Mouse (Mus musculus) heart, embryonic 16.5 days (tissue): ENCODE measurements around the gene Bsg. TPM values are rescaled to one million over a fixed set of nuclear protein-coding genes. Genes with fewer than 3 reads are reported as not detected.

Experiments
- ATAC-seq: fragments of 200-750 bp; cut with Nextera tagmentation; replicated peaks from 2 replicates; pipeline ENCODE4 v1.8.0; 2017; ENCODE audit warnings: moderate number of reproducible peaks; ENCODE audit not compliant: insufficient read depth, low FRiP score; ENCODE audit errors: extremely low read depth
- H3K27ac ChIP-seq: fragments of 300-500 bp; sonication (generic); 2 replicates; pipeline ENCODE4 v1.5.1; 2014; ENCODE audit warnings: mild to moderate bottlenecking, low read length, control low read depth, moderate library complexity
- H3K27me3 ChIP-seq: fragments of 300-500 bp; sonication (generic); 2 replicates; pipeline ENCODE4 v1.6.1; 2014; ENCODE audit warnings: low read length, mixed read lengths; ENCODE audit not compliant: control insufficient read depth, insufficient read depth
- H3K36me3 ChIP-seq: fragments of 300-500 bp; sonication (generic); 2 replicates; pipeline ENCODE4 v1.6.1; 2014; ENCODE audit not compliant: control insufficient read depth, insufficient read depth
- H3K4me1 ChIP-seq: fragments of 300-500 bp; sonication (generic); 2 replicates; pipeline ENCODE4 v1.6.1; 2014; ENCODE audit warnings: low read length, mixed read lengths; ENCODE audit not compliant: control insufficient read depth, insufficient read depth
- H3K4me2 ChIP-seq: fragments of 300-500 bp; sonication (generic); 2 replicates; pipeline ENCODE4 v1.6.1; 2014; ENCODE audit warnings: low read depth, mild to moderate bottlenecking, control low read depth, low read length
- H3K4me3 ChIP-seq: fragments of 300-500 bp; sonication (generic); 2 replicates; pipeline ENCODE4 v1.5.1; 2014; ENCODE audit warnings: mild to moderate bottlenecking, control low read depth, low read length
- H3K9ac ChIP-seq: fragments of 300-500 bp; sonication (generic); 2 replicates; pipeline ENCODE4 v1.6.1; 2014; ENCODE audit warnings: low read length, control low read depth
- H3K9me3 ChIP-seq: fragments of 300-500 bp; sonication (generic); replicated peaks from 2 replicates; pipeline ENCODE4 v1.6.1; 2016; ENCODE audit warnings: low read length; ENCODE audit not compliant: control insufficient read depth
- WGBS: fragments of 180-500 bp; shearing (Covaris S2); extraction: QIAGEN DNeasy Blood & Tissue Kit; methylation state at CpG from one replicate; pipeline ENCODE4 v1.1.7; 2014; 5-methylcytosine and 5-hydroxymethylcytosine counted together
- polyA plus RNA-seq: library from polyadenylated mRNA; unstranded; fragments of >200 nt; fragmentation: Nextera tagmentation; extraction: Ambion mirVana; gene quantifications from 2 replicates; pipeline ENCODE4 v1.2.1, GENCODE M21; 2015

Bsg gene
- polyA plus RNA-seq, 1 experiment from 2014 or later, result 1,046 TPM

- H3K9ac ChIP-seq, result no peak overlapping the region
- no peak overlapping the region for H3K4me2 ChIP-seq
- H3K36me3 ChIP-seq, result no peaks in the 10 kb centered on the region
- H3K27ac ChIP-seq, result no peak overlapping the region
- whole genome bisulfite sequencing, result 84% methylated on average over 5 of the region's 5 CpGs
- no peak overlapping the region for H3K4me3 ChIP-seq
- H3K27me3 ChIP-seq, result 0 out of 2 replicates have a peak, but pooled peaks cover 3% of the 10 kb centered on the region
- peaks cover 14% of the 10 kb centered on the region for H3K4me1 ChIP-seq
- ATAC-seq, result no peak
- no peaks in the 10 kb centered on the region for H3K9me3 ChIP-seq
Observed at GRCm38 (mm10) chr10:79668076-79668475, 36.2 kb upstream of the Bsg start.

DNA sequence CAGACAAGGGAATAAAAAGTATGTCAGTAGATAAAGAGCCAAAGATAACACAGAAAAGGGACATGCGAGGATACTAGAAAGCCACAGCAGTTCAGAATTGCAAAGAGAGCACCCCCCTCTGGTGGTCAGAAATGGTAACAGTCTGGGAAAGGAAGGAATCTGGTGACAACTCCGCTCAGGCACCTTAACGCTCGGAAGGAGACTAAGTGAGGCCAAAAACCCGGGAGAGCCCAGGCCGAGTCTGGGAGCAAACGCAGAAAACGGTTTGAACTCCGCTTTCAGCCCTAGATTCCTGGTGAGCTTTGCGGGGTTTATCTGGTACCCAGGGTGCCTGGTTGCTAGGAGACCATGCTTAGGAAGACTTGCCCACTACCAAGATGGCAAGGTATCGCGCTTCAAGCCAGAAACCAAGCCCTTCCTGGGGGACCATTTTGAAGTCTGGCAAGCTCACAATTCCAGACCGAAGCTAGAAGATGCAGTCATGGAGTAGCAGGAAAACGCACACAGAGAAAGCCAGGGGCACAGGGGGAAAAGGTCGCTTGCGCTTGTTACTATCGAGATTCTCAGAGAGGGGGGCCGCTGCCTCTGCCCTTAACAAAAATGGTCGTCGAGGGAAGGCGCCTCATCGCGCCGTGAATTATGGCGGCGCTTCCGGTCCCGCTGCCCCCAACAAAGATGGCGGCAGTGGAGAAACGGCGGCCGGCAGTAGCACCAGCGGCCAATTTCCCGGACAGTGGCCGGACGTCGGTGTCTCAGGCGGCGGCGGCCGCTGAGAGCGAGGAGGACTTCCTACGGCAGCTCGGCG lies 35.3 kb upstream of the Bsg start, which contains the start of gene Tpgs1:
Gene Tpgs1, plus strand, starts transcription at position 599 of the 805 bp plus-strand sequence.
- Histone ChIP-seq H3K9me3 (no peaks in the 10 kb centered on the region), H3K9ac (peak within 1 kb of the TSS; percentile 91), H3K4me3 (peak within 1 kb of the TSS; percentile 99), H3K27me3 (0 out of 2 replicates have a peak, but pooled peaks cover 3% of the 10 kb centered on the region), H3K4me1 (peaks cover 14% of the 10 kb centered on the region), H3K4me2 (peak within 1 kb of the TSS; percentile 89), H3K36me3 (no peaks in the 10 kb centered on the region), H3K27ac (peak within 1 kb of the TSS; percentile 94)
- WGBS, result 0% methylated on average over 45 of the region's 45 CpGs
- ATAC-seq, result peak; percentile 81

- WGBS, result under 1% methylated on average over 47 of the region's 47 CpGs
Observed at GRCm38 (mm10) chr10:79669576-79670057, 34.7 kb upstream of the Bsg start.

GRCm38 (mm10) chr10:79670071-79670888 lies 34.0 kb upstream of the Bsg start:
- Histone ChIP-seq H3K4me2 (peak overlapping the region; percentile 89), H3K4me3 (peak overlapping the region; percentile 99), H3K9me3 (no peaks in the 10 kb centered on the region), H3K27me3 (0 out of 2 replicates have a peak, but pooled peaks cover 2% of the 10 kb centered on the region), H3K4me1 (peaks cover 14% of the 10 kb centered on the region), H3K36me3 (no peaks in the 10 kb centered on the region), H3K9ac (peak overlapping the region; percentile 91), H3K27ac (peak overlapping the region; percentile 94)
- WGBS, result 36% methylated on average over 15 of the region's 15 CpGs
- 0 out of 2 replicates have a peak, but pooled peaks have one; percentile 4 for ATAC-seq

More at GRCm38 (mm10) chr10:79669576-79670057, 34.7 kb upstream of the Bsg start:
- peak; percentile 45 for ATAC-seq
- H3K4me1 ChIP-seq, result peaks cover 14% of the 10 kb centered on the region
- no peaks in the 10 kb centered on the region for H3K36me3 ChIP-seq
- H3K27me3 ChIP-seq, result 0 out of 2 replicates have a peak, but pooled peaks cover 3% of the 10 kb centered on the region
- H3K4me2 ChIP-seq, result peak overlapping the region; percentile 89
- no peaks in the 10 kb centered on the region for H3K9me3 ChIP-seq
- peak overlapping the region; percentile 99 for H3K4me3 ChIP-seq
- H3K9ac ChIP-seq, result peak overlapping the region; percentile 91
- H3K27ac ChIP-seq, result peak overlapping the region; percentile 94

GRCm38 (mm10) chr10:79671396-79672087 lies 32.7 kb upstream of the Bsg start:
- no peak overlapping the region for H3K4me3 ChIP-seq
- no peaks in the 10 kb centered on the region for H3K9me3 ChIP-seq
- H3K27me3 ChIP-seq, result no peaks in the 10 kb centered on the region
- no peak overlapping the region for H3K4me2 ChIP-seq
- 72% methylated on average over 6 of the region's 6 CpGs for WGBS
- ATAC-seq, result no peak
- peaks cover 14% of the 10 kb centered on the region for H3K4me1 ChIP-seq
- no peak overlapping the region for H3K27ac ChIP-seq
- 0 out of 2 replicates have a peak, but pooled peaks cover 3% of the 10 kb centered on the region for H3K36me3 ChIP-seq
- H3K9ac ChIP-seq, result no peak overlapping the region

DNA sequence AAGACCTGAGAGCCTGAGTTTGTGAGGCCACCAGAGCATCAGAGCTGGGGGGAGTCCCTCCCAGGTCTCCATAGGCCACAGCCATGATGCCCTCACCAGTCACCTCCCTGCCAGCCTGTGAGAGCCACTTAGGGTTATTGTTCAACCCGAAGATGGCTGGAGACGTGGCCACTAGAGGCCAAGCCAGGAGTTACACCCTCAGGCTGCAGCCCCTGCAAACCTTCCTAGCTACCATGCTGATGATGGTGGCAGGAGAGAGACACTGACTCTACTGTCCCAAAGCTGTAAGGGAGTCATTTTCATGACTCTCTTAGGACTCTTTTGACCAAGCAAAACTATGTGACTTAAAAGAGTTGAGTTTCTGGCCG lies 32.2 kb upstream of the Bsg start:
- H3K27ac ChIP-seq, result no peak overlapping the region
- WGBS, result 61% methylated on average over 3 of the region's 3 CpGs
- no peak for ATAC-seq

DNA sequence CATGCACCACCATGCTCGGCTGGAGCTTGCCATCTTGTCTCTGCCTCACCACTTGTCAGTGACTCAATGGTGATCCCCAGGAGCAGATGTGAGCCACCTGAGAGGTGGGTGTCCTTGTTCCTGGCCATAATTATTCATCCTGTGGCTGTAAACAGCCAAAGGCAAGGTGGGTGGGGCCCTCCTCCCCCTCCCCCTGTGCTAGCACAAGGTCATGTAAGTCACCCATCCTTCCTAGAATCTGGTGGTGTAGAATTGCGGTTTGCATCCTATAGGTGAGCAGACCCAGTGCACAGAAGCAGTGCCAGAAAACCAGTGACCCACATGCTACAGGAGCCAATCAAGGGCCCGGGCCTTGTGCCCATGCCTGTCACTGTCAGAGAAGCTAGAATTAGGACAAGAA lies 31.2 kb upstream of the Bsg start:
- Histone ChIP-seq H3K27me3 (no peaks in the 10 kb centered on the region), H3K4me2 (no peak overlapping the region), H3K36me3 (0 out of 2 replicates have a peak, but pooled peaks cover 3% of the 10 kb centered on the region), H3K27ac (no peak overlapping the region), H3K4me1 (peaks cover 14% of the 10 kb centered on the region), H3K9ac (no peak overlapping the region), H3K9me3 (no peaks in the 10 kb centered on the region), H3K4me3 (no peak overlapping the region)
- ATAC-seq, result no peak
- 90% methylated on average over 3 of the region's 3 CpGs for WGBS

More for the DNA sequence above, 32.2 kb upstream of the Bsg start:
- no peak overlapping the region for H3K4me2 ChIP-seq
- 0 out of 2 replicates have a peak, but pooled peaks cover 3% of the 10 kb centered on the region for H3K36me3 ChIP-seq
- H3K9ac ChIP-seq, result no peak overlapping the region
- H3K27me3 ChIP-seq, result no peaks in the 10 kb centered on the region
- H3K9me3 ChIP-seq, result no peaks in the 10 kb centered on the region
- H3K4me3 ChIP-seq, result no peak overlapping the region
- H3K4me1 ChIP-seq, result peaks cover 14% of the 10 kb centered on the region

DNA sequence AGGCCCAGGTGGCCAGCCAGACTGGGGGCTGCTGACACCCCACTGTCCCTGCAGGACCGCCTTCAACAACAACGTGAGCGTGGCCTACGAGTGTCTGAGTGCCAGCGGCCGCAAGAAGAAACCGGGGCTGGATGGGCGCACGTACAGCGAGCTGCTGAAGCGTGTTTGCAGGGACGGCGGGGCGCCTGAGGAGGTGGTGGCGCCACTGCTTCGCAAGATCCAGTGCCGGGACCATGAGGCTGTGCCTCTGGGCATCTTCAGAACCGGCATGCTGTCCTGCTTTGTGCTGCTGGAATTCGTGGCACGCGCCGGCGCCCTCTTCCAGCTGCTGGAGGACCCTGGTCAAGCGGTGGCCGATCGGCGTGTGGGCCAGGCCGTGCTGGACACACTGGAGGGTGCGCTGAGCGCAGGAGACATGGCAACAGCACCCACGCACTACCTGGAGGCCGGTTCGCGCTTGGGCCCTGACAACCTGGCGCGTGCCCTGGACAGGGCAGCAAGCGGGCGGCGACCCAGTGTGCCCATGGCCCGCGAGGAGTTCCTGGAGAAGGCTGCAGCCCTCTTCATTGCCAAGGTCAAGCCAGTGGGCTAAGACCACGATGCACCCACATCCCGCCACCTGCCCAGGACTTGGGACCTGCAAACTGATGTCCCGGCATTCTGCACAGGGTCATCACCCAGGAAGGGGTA lies 28.8 kb upstream of the Bsg start:
- H3K4me2 ChIP-seq, result no peak overlapping the region
- ATAC-seq, result no peak
- no peaks in the 10 kb centered on the region for H3K9me3 ChIP-seq
- 0 out of 2 replicates have a peak, but pooled peaks cover 3% of the 10 kb centered on the region for H3K36me3 ChIP-seq
- H3K4me1 ChIP-seq, result peaks cover 4% of the 10 kb centered on the region
- no peak overlapping the region for H3K27ac ChIP-seq
- no peak overlapping the region for H3K4me3 ChIP-seq
- WGBS, result 49% methylated on average over 44 of the region's 44 CpGs
- no peaks in the 10 kb centered on the region for H3K27me3 ChIP-seq
- no peak overlapping the region for H3K9ac ChIP-seq
